31 mouse cellular contexts compared by ENCODE assay signal in the genomic region with DNA sequence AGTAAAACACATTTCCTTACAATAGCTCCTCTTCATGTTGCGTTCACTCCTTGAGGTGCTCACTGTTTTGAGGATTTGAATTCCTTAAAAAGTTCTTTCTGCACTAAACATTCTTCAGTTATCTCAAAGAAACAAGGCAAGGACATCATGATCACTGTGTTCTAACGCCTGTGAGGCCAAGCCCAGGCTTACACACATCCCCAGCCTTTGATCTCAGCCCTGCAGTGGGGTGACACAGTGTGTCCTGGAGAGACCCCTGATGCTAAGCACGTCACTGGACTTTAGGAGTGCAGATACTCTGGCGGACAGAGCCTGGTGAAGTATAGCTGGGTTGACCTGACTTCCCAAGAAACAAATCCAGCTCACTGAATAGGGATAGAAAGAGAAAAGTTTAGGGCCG.
"Had no signal": no experiment of that assay in that cellular context is flagged by ENCODE, and none has a peak within 500 bp of the region (broad histone marks: within the 10 kb centered on the region; RNA-seq: fewer than 3 reads in every experiment).

No protein-coding gene starts in this region.

- H3K27ac ChIP-seq: heart, embryonic 10.5 days; heart, embryonic 13.5 days; heart, embryonic 15.5 days; hindbrain, embryonic 10.5 days; hindbrain, embryonic 12.5 days; hindbrain, embryonic 13.5 days; hindbrain, embryonic 14.5 days; hindbrain, embryonic 15.5 days; hindbrain, postnatal 0 days; intestine, embryonic 15.5 days; kidney, embryonic 15.5 days; kidney, postnatal 0 days; layer of hippocampus, adult 2 months; left cerebral cortex, adult 2 months had no signal

- H3K9me3 ChIP-seq: heart, embryonic 10.5 days; heart, embryonic 12.5 days; heart, embryonic 13.5 days; heart, embryonic 15.5 days; hindbrain, embryonic 10.5 days; hindbrain, embryonic 12.5 days; hindbrain, embryonic 13.5 days; hindbrain, embryonic 15.5 days; intestine, embryonic 15.5 days; kidney, embryonic 15.5 days had no signal

- H3K4me3 ChIP-seq: heart, embryonic 10.5 days; heart, embryonic 12.5 days; heart, embryonic 13.5 days; heart, embryonic 15.5 days; hindbrain, embryonic 10.5 days; hindbrain, embryonic 12.5 days; hindbrain, embryonic 13.5 days; hindbrain, embryonic 15.5 days; intestine, embryonic 15.5 days; kidney, embryonic 15.5 days; layer of hippocampus, adult 2 months; left cerebral cortex, adult 2 months had no signal

- H3K27me3 ChIP-seq: heart, embryonic 12.5 days; heart, embryonic 13.5 days; heart, embryonic 15.5 days; hindbrain, embryonic 12.5 days; hindbrain, embryonic 13.5 days; hindbrain, embryonic 15.5 days; intestine, embryonic 15.5 days; kidney, embryonic 15.5 days had no signal

- H3K4me1 ChIP-seq: hindbrain, embryonic 12.5 days; intestine, embryonic 15.5 days had no signal

- H3K36me3 ChIP-seq: heart, embryonic 10.5 days; heart, embryonic 12.5 days; heart, embryonic 13.5 days; heart, embryonic 15.5 days; hindbrain, embryonic 10.5 days; hindbrain, embryonic 12.5 days; hindbrain, embryonic 13.5 days; hindbrain, embryonic 15.5 days; intestine, embryonic 15.5 days; kidney, embryonic 15.5 days had no signal

- DNase-seq: heart, postnatal 10 days; heart, postnatal 14 days; heart, postnatal 36 days; heart, postnatal 4 days; kidney, adult 11 months; kidney, adult 18-20 months; kidney, adult 2 months; kidney, adult 8-10 months; kidney, adult 9 months; kidney, postnatal 10 days; kidney, postnatal 14 days; kidney, postnatal 25 days; kidney, postnatal 36 days; kidney, postnatal 4 days; layer of hippocampus, adult 9-11 months; layer of hippocampus, postnatal 36 days had no signal
